Mouse (Mus musculus) kidney, adult 2 months (tissue): ENCODE measurements at regions not wholly inside any gene's neighbourhood (a gene's known extent, or its start where the extent isn't known, plus 50 kb on each side); places are given as distances from the start of the nearest gene placed in this dataset.
"Not testable (repeated sequence)": the region's sequence is repeated elsewhere in the genome, so short reads cannot be mapped to it uniquely, and the experiment has no call there.

ENCODE experiments used
- DNase-seq: peaks from one replicate; pipeline ENCODE4 v3.0.0; 2021
- H3K27ac ChIP-seq: fragments of 200-500 bp; 2 replicates; pipeline ENCODE4 v1.5.1; 2012; ENCODE audit warnings: low read depth, low read length, control low read depth, inconsistent platforms; ENCODE audit not compliant: insufficient read depth
- H3K27me3 ChIP-seq: fragments of 200-500 bp; replicated peaks from 2 replicates; pipeline ENCODE4 v1.6.1; 2012; ENCODE audit warnings: mild to moderate bottlenecking, moderate library complexity, low read length, inconsistent platforms; ENCODE audit not compliant: control insufficient read depth, insufficient read depth
- H3K36me3 ChIP-seq: fragments of 200-500 bp; 2 replicates; pipeline ENCODE4 v1.6.1; 2012; ENCODE audit warnings: mild to moderate bottlenecking, moderate library complexity, low read length, inconsistent platforms; ENCODE audit not compliant: control insufficient read depth, insufficient read depth
- H3K4me1 ChIP-seq: fragments of 200-500 bp; 2 replicates; pipeline ENCODE4 v1.6.1; 2011; ENCODE audit warnings: low read length; ENCODE audit not compliant: control insufficient read depth, insufficient read depth
- H3K4me3 ChIP-seq: fragments of 200-500 bp; 2 replicates; pipeline ENCODE4 v1.5.1; 2011; ENCODE audit warnings: mild to moderate bottlenecking, low read depth, low read length, control low read depth; ENCODE audit not compliant: insufficient read depth
- CTCF ChIP-seq: fragments of 200-500 bp; conservative IDR thresholded peaks from 2 replicates; pipeline ENCODE4 v1.5.1; 2011; ENCODE audit warnings: low read depth, mild to moderate bottlenecking, control low read depth, low read length, moderate library complexity, mixed read lengths; ENCODE audit not compliant: insufficient read depth, insufficient read length
- POLR2A ChIP-seq: fragments of 200-500 bp; IDR thresholded peaks from one replicate; pipeline ENCODE4 v1.6.1; 2011; ENCODE audit warnings: low read depth, low read length, control low read depth
- WGBS: fragments of 180-500 bp; shearing (Covaris S2); methylation state at CpG from one replicate; pipeline ENCODE4 v1.1.7; 2018; 5-methylcytosine and 5-hydroxymethylcytosine counted together

- H3K36me3 ChIP-seq: no peaks in the 10 kb centered on the region
- no peaks in the 10 kb centered on the region for H3K27me3 ChIP-seq
- no peak overlapping the region for H3K27ac ChIP-seq
- no peaks in the 10 kb centered on the region for H3K4me1 ChIP-seq
- H3K4me3 ChIP-seq: no peak overlapping the region
- TF ChIP-seq POLR2A: no peak
- peak; percentile 39 for TF ChIP-seq CTCF
- peak; percentile 37 for DNase-seq
- 72% methylated on average over 9 of the region's 9 CpGs for WGBS
Observed at GRCm38 (mm10) chr6:81817050-81817827, 106.2 kb upstream of the Gcfc2 start.

DNA sequence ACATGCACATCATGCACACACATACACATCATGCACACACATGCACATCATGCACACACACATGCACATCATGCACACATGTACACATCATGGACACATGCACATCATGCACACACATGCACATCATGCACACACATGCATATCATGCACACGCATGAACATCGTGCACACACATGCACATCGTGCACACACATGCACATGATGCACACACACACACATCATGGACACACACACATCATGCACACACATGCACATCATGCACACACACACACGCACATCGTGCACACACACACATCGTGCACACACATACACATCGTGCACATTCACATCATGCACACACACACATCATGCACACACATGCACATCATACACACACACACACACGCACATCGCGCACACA lies 104.9 kb upstream of the Gcfc2 start:
- WGBS: 97% methylated on average over 10 of the region's 10 CpGs
- Histone ChIP-seq H3K27ac (no peak overlapping the region), H3K4me1 (no peaks in the 10 kb centered on the region), H3K27me3 (no peaks in the 10 kb centered on the region), H3K4me3 (no peak overlapping the region), H3K36me3 (no peaks in the 10 kb centered on the region)
- TF ChIP-seq CTCF: no peak
- no peak for TF ChIP-seq POLR2A
- no peak for DNase-seq

- H3K36me3 ChIP-seq: no peaks in the 10 kb centered on the region
- no peaks in the 10 kb centered on the region for H3K27me3 ChIP-seq
- no peak overlapping the region for H3K27ac ChIP-seq
- WGBS: 67% methylated on average over 5 of the region's 5 CpGs
- no peaks in the 10 kb centered on the region for H3K4me1 ChIP-seq
- no peak for TF ChIP-seq CTCF
- no peak for TF ChIP-seq POLR2A
- no peak overlapping the region for H3K4me3 ChIP-seq
- DNase-seq: no peak
Observed at GRCm38 (mm10) chr6:81820078-81820477, 103.4 kb upstream of the Gcfc2 start.

DNA sequence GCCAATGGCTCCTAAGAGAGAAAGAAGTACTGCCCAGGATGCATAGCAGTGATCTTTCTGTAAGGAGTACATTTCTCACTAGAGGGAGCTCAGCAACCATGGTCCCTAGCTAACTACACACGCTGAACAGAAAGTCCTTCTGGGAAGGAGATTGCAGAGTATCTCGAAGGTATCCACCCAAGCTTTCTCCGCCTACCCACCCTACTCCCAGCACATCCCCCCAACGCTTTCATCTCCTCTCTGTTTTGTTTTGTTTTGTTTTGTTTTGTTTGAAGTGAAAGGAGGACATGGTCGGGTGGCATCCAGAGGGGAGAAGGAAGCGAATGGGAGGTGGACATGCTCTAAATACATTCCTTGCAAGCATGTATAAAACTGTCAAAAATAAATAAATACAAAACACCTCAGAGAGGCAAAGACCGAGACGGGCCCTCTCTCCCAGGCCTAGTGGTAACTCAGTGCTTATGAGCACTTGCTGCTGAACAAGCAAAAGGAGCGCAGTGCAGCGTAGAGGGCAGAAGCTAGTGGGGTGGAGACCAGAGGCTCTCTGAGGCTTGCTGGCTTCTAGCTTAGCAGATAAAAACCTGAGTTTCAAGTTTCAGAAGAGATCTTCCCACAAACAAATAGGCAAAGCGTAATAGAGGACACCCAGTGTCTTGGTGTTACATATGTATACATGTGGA lies 83.9 kb upstream of the Gcfc2 start:
- no peaks in the 10 kb centered on the region for H3K36me3 ChIP-seq
- 15% methylated on average over 11 of the region's 11 CpGs for WGBS
- peak overlapping the region; percentile 64 for H3K4me3 ChIP-seq
- no peaks in the 10 kb centered on the region for H3K4me1 ChIP-seq
- no peak overlapping the region for H3K27ac ChIP-seq
- TF ChIP-seq CTCF: no peak; the same call in 1 of the 2 replicates
- DNase-seq: peak; percentile 41
- no peaks in the 10 kb centered on the region for H3K27me3 ChIP-seq

DNA sequence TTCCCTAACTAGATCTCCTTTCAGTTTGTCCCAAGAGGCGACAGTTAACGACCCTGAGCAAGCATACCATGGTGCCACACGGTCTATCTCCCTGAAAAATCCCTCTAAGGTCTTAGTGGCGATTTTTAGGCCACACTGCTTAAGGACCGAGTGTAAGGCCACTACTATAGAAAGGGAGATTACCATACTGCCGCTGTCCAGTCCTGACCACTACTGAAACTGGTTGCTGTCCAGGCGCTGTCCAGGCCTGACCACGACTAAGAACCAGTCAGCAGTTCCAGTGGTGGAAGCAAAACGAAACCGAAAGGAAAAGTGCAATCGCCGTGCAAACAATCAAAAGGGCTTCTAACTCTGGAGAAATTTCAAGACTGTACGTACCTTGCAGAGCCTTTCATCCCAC lies 55.3 kb upstream of the Gcfc2 start:
- not testable (repeated sequence) for H3K27ac ChIP-seq, H3K27me3 ChIP-seq, DNase-seq, H3K36me3 ChIP-seq, H3K4me3 ChIP-seq, H3K4me1 ChIP-seq
- WGBS: 84% methylated on average over 13 of the region's 13 CpGs
